Mouse (Mus musculus): ENCODE data around the gene Susd2.

- TF ChIP-seq CTCF (IDR thresholded peaks at IDR 0.05; ENCODE audit: control insufficient read depth, insufficient read depth, low read length): no peak
- no peak for TF ChIP-seq POLR2A (IDR thresholded peaks at IDR 0.05; ENCODE audit: borderline replicate concordance, control insufficient read depth, low read depth, low read length)
Measured at GRCm38 (mm10) chr10:75666451-75667030, 22.7 kb upstream of the Susd2 start.

Data from bone marrow, adult 2 months (tissue).